Mouse (Mus musculus): ENCODE measurements around the gene Gatad2a. TPM values are rescaled to one million over a fixed set of nuclear protein-coding genes. Genes with fewer than 3 reads are reported as not detected.

Gatad2a gene
- total and polyA plus RNA-seq, 2 experiments, result 11.2 to 35.0 TPM

- no peaks in the 10 kb centered on the region for H3K79me2 ChIP-seq (ENCODE audit: control insufficient read depth, insufficient read depth, low read length)
- H3K36me3 ChIP-seq (ENCODE audit: control insufficient read depth, insufficient read depth, low read length), result no peaks in the 10 kb centered on the region
- H3K27ac ChIP-seq (replicated peaks; ENCODE audit: insufficient read depth, low read depth, low read length), result no peak overlapping the region
- 16% methylated on average over 37 of the region's 37 CpGs for WGBS
- H3K4me1 ChIP-seq (ENCODE audit: control insufficient read depth, insufficient read depth, low read length), result no peaks in the 10 kb centered on the region
- no peak for DNase-seq (ENCODE audit: extremely low read depth, low read depth, low spot score)
- TF ChIP-seq POLR2A (IDR thresholded peaks at IDR 0.05; ENCODE audit: extremely low read depth, insufficient read depth, low read length) (no peak), CTCF (IDR thresholded peaks at IDR 0.05; ENCODE audit: low read depth, low read length) (no peak)
- H3K9ac ChIP-seq (ENCODE audit: low read depth, low read length), result no peak overlapping the region
- peaks cover 39% of the 10 kb centered on the region for H3K27me3 ChIP-seq (ENCODE audit: control insufficient read depth, insufficient read depth, low read length)
- no peak overlapping the region for H3K4me3 ChIP-seq (ENCODE audit: insufficient read depth, low read depth, low read length)
These were observed 115.3 kb downstream of the Gatad2a start for GRCm38 (mm10) chr8:69880841-69881240.

GRCm38 (mm10) chr8:69879678-69880077 lies 116.5 kb downstream of the Gatad2a start:
- H3K79me2 ChIP-seq (ENCODE audit: control insufficient read depth, insufficient read depth, low read length), result no peaks in the 10 kb centered on the region
- no peaks in the 10 kb centered on the region for H3K4me1 ChIP-seq (ENCODE audit: control insufficient read depth, insufficient read depth, low read length)
- no peaks in the 10 kb centered on the region for H3K36me3 ChIP-seq (ENCODE audit: control insufficient read depth, insufficient read depth, low read length)
- DNase-seq (ENCODE audit: extremely low read depth, low read depth, low spot score), result no peak
- H3K27me3 ChIP-seq (ENCODE audit: control insufficient read depth, insufficient read depth, low read length), result peaks cover 33% of the 10 kb centered on the region
- H3K27ac ChIP-seq (replicated peaks; ENCODE audit: insufficient read depth, low read depth, low read length), result no peak overlapping the region
- no peak for TF ChIP-seq CTCF (IDR thresholded peaks at IDR 0.05; ENCODE audit: low read depth, low read length)
- no peak for TF ChIP-seq POLR2A (IDR thresholded peaks at IDR 0.05; ENCODE audit: extremely low read depth, insufficient read depth, low read length)
- WGBS, result 68% methylated on average over 8 of the region's 8 CpGs
- H3K9ac ChIP-seq (ENCODE audit: low read depth, low read length), result no peak overlapping the region
- H3K4me3 ChIP-seq (ENCODE audit: insufficient read depth, low read depth, low read length), result no peak overlapping the region

GRCm38 (mm10) chr8:69877992-69878391 lies 118.2 kb downstream of the Gatad2a start:
- H3K4me3 ChIP-seq (ENCODE audit: insufficient read depth, low read depth, low read length), result no peak overlapping the region
- H3K4me1 ChIP-seq (ENCODE audit: control insufficient read depth, insufficient read depth, low read length), result no peaks in the 10 kb centered on the region
- no peaks in the 10 kb centered on the region for H3K36me3 ChIP-seq (ENCODE audit: control insufficient read depth, insufficient read depth, low read length)
- WGBS, result 78% methylated on average over 3 of the region's 3 CpGs
- DNase-seq (ENCODE audit: extremely low read depth, low read depth, low spot score), result no peak
- no peak overlapping the region for H3K27ac ChIP-seq (replicated peaks; ENCODE audit: insufficient read depth, low read depth, low read length)
- no peaks in the 10 kb centered on the region for H3K79me2 ChIP-seq (ENCODE audit: control insufficient read depth, insufficient read depth, low read length)
- TF ChIP-seq POLR2A (IDR thresholded peaks at IDR 0.05; ENCODE audit: extremely low read depth, insufficient read depth, low read length), result no peak
- TF ChIP-seq CTCF (IDR thresholded peaks at IDR 0.05; ENCODE audit: low read depth, low read length), result no peak
- H3K9ac ChIP-seq (ENCODE audit: low read depth, low read length), result no peak overlapping the region
- H3K27me3 ChIP-seq (ENCODE audit: control insufficient read depth, insufficient read depth, low read length), result peaks cover 27% of the 10 kb centered on the region

GRCm38 (mm10) chr8:69877396-69877795 lies 118.8 kb downstream of the Gatad2a start:
- Histone ChIP-seq H3K4me1 (ENCODE audit: control insufficient read depth, insufficient read depth, low read length) (no peaks in the 10 kb centered on the region), H3K4me3 (ENCODE audit: insufficient read depth, low read depth, low read length) (no peak overlapping the region), H3K36me3 (ENCODE audit: control insufficient read depth, insufficient read depth, low read length) (no peaks in the 10 kb centered on the region), H3K79me2 (ENCODE audit: control insufficient read depth, insufficient read depth, low read length) (no peaks in the 10 kb centered on the region), H3K27ac (replicated peaks; ENCODE audit: insufficient read depth, low read depth, low read length) (no peak overlapping the region), H3K9ac (ENCODE audit: low read depth, low read length) (no peak overlapping the region), H3K27me3 (ENCODE audit: control insufficient read depth, insufficient read depth, low read length) (peaks cover 21% of the 10 kb centered on the region)
- no peak for DNase-seq (ENCODE audit: extremely low read depth, low read depth, low spot score)
- TF ChIP-seq POLR2A (IDR thresholded peaks at IDR 0.05; ENCODE audit: extremely low read depth, insufficient read depth, low read length) (no peak), CTCF (IDR thresholded peaks at IDR 0.05; ENCODE audit: low read depth, low read length) (no peak)
- 86% methylated on average over 4 of the region's 4 CpGs for WGBS

GRCm38 (mm10) chr8:69876967-69877366 lies 119.2 kb downstream of the Gatad2a start:
- TF ChIP-seq CTCF (IDR thresholded peaks at IDR 0.05; ENCODE audit: low read depth, low read length) (no peak), POLR2A (IDR thresholded peaks at IDR 0.05; ENCODE audit: extremely low read depth, insufficient read depth, low read length) (no peak)
- Histone ChIP-seq H3K27me3 (ENCODE audit: control insufficient read depth, insufficient read depth, low read length) (peaks cover 16% of the 10 kb centered on the region), H3K4me1 (ENCODE audit: control insufficient read depth, insufficient read depth, low read length) (no peaks in the 10 kb centered on the region), H3K27ac (replicated peaks; ENCODE audit: insufficient read depth, low read depth, low read length) (no peak overlapping the region), H3K9ac (ENCODE audit: low read depth, low read length) (no peak overlapping the region), H3K79me2 (ENCODE audit: control insufficient read depth, insufficient read depth, low read length) (no peaks in the 10 kb centered on the region), H3K36me3 (ENCODE audit: control insufficient read depth, insufficient read depth, low read length) (no peaks in the 10 kb centered on the region), H3K4me3 (ENCODE audit: insufficient read depth, low read depth, low read length) (no peak overlapping the region)
- WGBS, result 85% methylated on average over 10 of the region's 10 CpGs
- DNase-seq (ENCODE audit: extremely low read depth, low read depth, low spot score), result no peak

GRCm38 (mm10) chr8:69876097-69876496 lies 120.1 kb downstream of the Gatad2a start:
- no peaks in the 10 kb centered on the region for H3K36me3 ChIP-seq (ENCODE audit: control insufficient read depth, insufficient read depth, low read length)
- no peak overlapping the region for H3K27ac ChIP-seq (replicated peaks; ENCODE audit: insufficient read depth, low read depth, low read length)
- no peaks in the 10 kb centered on the region for H3K79me2 ChIP-seq (ENCODE audit: control insufficient read depth, insufficient read depth, low read length)
- TF ChIP-seq CTCF (IDR thresholded peaks at IDR 0.05; ENCODE audit: low read depth, low read length) (no peak), POLR2A (IDR thresholded peaks at IDR 0.05; ENCODE audit: extremely low read depth, insufficient read depth, low read length) (no peak)
- no peak overlapping the region for H3K4me3 ChIP-seq (ENCODE audit: insufficient read depth, low read depth, low read length)
- H3K4me1 ChIP-seq (ENCODE audit: control insufficient read depth, insufficient read depth, low read length), result no peaks in the 10 kb centered on the region
- DNase-seq (ENCODE audit: extremely low read depth, low read depth, low spot score), result no peak
- no peak overlapping the region for H3K9ac ChIP-seq (ENCODE audit: low read depth, low read length)
- H3K27me3 ChIP-seq (ENCODE audit: control insufficient read depth, insufficient read depth, low read length), result peaks cover 8% of the 10 kb centered on the region
- WGBS, result 61% methylated on average over 10 of the region's 10 CpGs
